Mouse (Mus musculus): Measurements from ENCODE around the gene Fbxo28. TPM values are rescaled to one million over a fixed set of nuclear protein-coding genes. Genes with fewer than 3 reads are reported as not detected.

The Fbxo28 gene
- total RNA-seq, 2 experiments from 2014 or later = 17.3 to 17.5 TPM

DNA sequence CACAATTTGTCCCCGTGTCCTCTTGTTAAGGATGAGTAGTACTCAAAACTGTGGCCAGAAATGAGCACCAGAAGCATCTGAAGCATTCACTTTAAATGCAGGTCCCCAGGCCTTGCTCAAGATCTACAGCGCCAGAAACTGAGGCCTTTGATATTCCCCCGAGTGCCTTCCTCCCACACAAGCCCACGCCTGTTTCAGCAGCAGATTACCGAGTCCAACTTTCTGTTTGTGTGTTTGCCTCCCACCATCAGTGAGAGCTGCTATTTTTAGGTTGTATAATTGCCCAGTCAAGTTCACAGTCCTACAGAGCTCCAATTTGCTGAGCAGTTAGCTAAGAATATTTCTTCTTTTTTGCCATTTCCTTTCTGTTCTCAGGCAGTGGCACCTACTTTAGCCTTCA lies 5.1 kb upstream of the Fbxo28 start:
- no peak for DNase-seq
- intact Hi-C loops (cut with DNase I) = no loop called here

DNA sequence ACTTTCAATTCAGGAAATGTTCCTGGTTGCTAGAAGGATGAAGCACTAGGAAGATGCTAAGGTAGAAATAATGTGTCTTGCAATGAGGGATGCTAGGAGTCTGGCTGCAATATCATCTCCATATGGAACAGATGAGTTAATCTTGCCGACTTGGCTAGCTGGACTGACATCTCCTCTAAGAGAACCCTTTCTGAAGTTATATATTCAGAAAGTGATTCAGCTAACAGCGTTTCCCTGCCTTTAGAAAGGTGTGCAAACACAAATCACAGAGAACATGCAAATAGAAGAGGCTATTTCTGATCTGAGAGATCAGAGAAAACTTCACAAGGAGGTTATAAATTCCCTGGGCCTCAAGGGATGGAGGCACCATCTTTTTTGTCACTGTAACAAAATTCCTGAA lies 4.4 kb upstream of the Fbxo28 start:
- no peak for DNase-seq
- intact Hi-C loops (cut with DNase I) = no loop called here

DNA sequence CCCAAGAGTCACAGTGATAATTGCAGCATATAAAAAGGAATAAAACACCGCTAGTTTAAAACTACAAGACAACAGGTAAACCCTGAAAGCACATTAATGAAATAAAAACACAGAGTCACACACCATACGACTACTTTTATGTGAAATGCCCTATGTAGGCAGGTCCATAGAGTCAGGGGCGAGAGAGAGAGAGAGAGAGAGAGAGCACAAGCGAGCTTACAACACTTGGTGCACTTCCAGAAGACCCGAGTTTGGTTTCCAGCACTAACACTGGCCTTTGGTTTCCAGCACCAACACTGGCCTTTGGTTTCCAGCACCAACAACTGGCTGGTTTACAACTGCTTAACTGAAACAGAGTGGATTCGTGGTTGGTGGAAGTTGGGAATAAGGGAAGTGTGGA lies 564 bp upstream of the Fbxo28 start:
- no peak for DNase-seq
- intact Hi-C loops (cut with DNase I) = no loop called here

DNA sequence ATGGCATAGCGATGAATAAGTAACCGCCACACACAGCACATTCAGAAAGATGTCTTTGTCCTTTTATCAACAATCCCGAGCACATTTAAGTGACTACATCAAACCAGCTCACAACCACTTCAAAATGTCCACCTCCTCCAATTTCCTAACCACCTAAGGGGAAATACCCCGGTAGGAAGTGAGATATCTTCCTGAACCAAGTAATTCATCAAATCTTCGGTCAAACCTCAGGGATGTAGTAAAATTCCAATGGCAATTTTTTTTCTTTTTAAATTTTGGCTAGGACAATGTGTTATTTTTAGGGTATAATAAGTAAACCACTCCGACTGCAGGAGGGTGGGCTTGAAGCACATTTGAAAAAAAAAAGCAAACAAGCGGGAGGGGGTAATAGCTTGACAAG lies 1.1 kb downstream of the Fbxo28 start:
- intact Hi-C loops (cut with DNase I) = no loop called here
- no peak for DNase-seq

DNA sequence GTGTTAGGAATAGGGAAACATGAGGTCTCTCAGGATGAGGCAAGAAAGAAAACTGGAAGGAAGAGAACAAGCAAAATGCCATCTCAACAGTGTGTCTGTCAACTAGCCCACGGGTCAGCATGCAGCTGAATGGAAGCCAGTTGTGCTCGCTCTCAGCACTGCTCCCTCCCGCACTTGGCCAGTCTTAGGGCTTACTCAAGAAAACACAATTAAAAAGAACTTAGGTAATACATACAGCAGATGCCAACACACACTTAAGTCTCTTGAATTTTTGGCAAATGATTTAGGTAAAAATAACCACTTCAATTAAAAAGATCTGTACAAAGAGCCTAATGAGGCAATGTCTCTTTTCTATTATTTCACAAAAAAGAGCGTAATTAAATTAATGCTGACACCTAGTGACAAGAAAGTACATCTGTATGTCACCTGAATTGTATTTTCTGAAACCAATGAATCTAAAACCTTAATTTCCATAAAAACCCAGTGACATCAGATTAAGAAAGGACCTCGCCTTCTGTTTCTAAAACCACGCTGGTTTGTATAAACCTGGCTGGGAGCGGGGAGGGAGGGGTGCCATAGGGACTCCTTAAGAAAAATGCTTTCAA lies 2.4 kb downstream of the Fbxo28 start:
- no peak for DNase-seq
- intact Hi-C loops (cut with DNase I) = no loop called here

DNA sequence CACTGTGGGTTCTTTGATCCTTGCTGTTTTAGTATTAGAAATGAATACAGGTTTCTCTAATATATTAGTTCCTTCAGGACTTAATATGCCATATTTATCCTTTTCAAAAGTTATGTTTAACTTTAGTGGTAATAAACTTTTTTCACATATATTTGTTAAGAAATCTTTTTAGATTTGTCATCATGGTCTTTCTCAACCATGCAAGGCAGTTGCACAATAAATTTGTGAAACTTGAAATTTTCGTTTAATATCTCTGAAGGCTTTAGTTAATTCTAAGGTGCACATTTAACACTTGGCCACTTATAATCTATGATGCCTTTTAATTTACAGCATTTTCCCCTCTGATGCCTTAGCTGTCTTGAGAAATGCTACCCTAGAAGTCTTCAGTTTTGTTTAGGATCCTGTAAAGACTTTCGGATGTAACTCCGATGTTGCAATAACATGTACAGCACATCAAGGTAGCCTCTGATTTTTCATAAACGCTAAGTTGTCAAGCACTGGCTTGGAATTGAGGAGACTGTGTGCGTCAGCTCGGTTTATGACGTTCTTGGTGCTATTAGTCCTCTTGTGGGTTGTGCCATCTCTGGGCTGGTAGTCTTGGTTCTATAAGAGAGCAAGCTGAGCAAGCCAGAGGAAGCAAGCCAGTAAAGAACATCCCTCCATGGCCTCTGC lies 7.5 kb downstream of the Fbxo28 start:
- intact Hi-C loops (cut with DNase I) = no loop called here
- DNase-seq = no peak

DNA sequence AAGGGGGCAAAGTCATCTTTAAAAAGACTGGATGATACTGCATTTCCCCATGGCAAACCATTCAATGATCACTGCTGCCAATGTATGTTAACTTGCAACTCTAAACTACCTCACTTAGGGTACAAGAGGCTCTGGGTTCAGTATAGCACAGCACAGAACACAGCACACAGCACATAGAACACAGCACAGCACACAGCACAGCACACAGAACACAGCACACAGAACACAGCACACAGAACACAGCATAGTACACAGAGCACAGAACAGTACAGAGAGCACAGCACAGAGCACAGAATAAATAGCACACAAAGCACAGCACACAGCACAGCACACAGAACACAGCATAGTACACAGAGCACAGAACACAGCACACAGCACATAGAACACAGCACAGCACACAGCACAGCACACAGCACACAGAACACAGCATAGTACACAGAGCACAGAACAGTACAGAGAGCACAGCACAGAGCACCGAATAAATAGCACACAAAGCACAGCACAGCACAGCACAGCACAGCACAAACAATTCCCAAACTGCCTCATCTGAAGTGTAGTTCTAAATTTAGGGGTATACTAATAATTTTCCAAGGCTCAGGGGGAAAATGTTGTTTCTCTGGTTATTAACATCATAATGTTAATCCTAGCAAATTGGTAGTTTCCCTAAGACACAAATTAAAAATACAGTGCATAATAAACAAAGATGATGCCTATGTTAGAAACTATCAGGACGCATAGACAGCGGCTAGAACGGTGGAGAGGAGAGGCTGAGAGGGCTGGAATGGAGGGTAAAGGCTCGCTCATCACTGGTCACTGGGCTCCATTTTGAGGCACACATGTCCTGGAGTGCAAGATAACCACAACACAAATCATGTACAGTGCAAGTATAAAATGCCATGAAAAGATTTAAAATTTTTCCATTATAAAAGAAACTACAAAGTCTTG lies 9.1 kb downstream of the Fbxo28 start:
- DNase-seq = no peak
- intact Hi-C loops (cut with DNase I) = no loop called here

DNA sequence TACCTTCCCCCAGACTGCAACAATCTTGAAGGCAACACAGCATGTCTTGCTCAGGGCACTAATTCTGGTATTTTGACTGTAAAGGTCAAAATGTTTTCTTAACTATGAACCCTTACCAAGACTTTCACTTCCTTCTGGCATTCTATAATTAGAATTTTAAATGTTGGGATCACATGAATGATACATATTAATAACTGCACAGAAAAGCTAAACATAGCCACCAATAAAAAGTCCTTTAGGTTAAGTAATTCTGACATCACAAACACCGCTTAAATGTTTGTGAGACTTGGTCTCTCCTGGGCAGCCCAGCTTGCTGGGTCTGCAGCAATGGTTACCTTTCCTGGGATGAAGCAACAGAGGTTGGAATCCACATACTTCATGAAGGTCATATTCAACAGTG lies 15.5 kb downstream of the Fbxo28 start:
- DNase-seq = no peak
- intact Hi-C loops (cut with DNase I) = no loop called here

DNA sequence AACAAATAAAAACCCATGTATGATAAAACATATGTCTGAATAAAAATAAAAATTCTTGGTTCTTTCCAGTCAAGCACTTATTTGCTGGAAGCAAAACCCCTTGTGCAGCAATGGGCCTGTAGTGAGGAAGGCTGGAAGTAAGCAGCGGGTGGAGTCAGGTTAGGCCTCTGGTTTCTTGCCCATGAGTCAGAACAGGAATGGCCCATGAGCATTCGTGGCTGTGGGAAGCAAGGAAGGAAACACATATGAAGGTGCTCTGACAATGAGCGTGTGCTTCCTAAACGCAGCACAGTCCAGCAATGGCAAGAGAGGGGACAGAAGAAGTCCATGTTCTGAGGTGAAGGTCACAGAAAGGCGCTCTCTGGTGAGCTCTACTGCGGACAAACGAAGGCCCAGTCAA lies 16.9 kb downstream of the Fbxo28 start:
- intact Hi-C loops (cut with DNase I) = no loop called here
- DNase-seq = no peak

DNA sequence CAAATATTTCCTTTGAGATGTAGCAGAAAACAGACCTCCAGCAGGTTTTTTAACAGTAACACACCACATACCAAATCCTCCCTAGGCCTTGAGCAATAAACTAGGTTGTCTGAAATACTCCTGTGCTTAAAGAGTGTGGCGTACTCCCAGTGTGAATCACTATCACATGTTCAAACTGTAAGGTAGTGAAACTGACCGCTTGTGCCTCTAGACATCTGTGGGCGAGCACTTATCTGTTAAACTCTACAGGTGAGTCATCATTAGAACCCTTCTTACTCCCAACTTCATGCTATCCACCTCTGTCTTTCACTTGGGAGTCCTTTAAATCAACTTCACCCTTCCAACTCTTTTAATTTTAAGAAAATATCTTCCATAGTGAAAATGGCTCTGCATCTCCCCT lies 18.3 kb downstream of the Fbxo28 start:
- intact Hi-C loops (cut with DNase I) = no loop called here
- DNase-seq = no peak

DNA sequence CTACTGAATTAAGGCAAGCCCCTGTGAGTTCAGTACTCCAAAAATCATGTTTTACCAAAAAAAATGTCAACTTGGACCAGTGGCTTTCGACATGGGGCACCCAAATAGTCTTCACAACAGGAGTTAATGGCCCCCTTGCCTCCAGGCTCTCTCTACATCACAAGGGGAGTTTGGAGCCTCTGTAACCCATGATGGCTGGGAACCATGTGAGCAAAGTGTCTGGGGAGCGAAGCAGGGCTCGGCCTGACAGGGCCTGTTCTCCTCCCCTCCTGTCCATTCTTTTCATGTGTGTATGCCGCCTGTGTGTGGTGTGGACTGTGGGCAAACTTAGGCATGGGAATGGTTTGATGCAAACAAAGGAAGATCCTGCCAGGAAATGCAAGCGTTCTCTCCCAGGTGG lies 27.2 kb downstream of the Fbxo28 start:
- intact Hi-C loops (cut with DNase I) = no loop called here
- no peak for DNase-seq

DNA sequence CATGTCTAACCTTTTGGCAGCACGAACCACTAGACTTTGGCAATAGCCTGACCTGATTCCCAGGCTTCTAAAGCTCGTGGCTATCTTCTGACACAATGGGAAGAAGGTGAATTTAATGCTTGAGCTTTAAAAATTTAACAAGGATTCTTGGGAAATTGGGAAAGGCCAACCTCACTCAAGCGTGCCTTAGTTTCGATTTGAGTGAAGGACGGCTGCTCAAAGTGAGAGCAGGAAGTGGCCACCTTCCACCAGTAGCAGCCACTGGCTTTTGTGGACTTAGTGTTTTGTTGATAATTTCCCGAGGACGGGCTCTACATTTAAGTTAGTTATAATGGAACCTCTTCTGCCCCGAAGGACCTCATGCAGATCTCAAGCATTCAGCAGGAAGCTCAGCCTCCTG lies 28.2 kb downstream of the Fbxo28 start:
- intact Hi-C loops (cut with DNase I) = no loop called here
- no peak for DNase-seq

DNA sequence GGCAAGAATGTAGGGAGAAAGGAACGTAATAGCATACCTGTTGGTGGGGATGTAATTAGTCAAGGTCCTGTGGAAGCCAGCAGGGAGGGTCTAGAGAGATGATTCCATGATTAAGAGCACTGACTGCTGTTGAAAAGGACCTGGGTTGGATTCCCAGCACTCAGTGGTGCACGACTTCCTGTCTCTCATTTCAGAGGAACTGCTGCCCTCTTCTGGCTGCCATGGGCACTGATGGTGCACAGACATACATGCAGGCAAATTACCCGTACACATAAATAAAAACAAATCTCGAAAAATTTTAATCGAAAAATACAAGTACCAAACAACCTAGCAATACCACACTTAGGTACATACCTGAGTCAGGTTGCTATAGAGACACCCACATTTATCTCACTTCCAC lies 30.1 kb downstream of the Fbxo28 start:
- DNase-seq = no peak
- intact Hi-C loops (cut with DNase I) = no loop called here

DNA sequence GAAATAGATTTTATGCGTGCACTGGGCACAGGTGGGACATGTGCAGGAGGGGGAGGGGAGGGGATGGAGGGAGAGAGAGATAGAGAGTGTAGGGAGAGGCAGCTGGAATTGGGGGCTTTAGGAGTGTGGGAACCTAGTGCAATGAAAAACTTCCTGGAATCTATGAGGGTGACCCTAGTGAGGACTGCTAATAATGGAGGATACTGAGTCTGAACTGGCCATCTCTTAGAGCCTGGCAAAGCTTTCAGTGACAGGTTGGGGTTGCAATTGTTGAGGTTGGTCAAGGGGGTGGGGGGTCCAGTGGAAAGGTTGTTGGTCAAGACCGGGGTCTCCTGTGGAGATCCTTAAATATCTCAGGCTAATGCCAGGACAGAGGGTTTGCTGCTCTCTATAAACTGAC lies 31.1 kb downstream of the Fbxo28 start:
- no peak for DNase-seq
- intact Hi-C loops (cut with DNase I) = no loop called here

DNA sequence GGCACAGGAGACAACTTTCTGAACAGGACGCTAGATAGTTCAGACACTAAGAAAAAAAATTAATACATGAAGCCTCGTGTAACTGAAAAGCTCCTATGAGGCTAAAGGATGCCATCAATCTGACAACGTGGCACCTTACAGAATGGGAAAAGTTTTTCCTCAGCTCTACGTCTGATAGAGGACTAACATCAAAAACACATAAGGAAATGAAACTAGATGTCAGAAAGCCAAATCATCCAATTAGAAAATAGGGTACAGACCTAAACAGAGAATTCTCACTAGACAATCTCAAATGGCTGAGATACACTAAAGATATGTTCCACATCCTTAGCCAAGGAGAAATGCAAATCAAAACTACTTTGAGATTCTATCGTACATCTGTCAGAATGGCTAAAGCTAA lies 32.0 kb downstream of the Fbxo28 start:
- intact Hi-C loops (cut with DNase I) = no loop called here

DNA sequence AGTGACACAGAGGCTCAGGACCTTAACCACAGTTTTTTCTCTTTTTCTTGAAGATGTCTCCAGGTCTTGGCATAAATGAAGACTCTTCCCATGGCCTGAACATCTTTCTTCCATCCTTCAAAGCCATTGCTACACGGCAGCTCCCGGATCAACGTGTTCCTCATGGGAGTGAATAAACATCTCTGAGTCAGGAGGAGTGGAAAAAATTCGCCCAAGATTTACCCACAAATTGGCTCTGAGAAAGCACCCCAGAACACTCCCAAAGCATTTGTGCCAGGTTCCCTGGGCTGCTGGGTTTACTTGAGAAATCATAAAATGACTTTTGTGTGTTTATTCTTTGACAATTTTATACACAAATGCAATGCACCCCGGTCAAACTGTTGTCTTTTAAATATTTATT lies 38.5 kb downstream of the Fbxo28 start:
- intact Hi-C loops (cut with DNase I) = no loop called here
- no peak for DNase-seq

More for the DNA sequence above, 32.0 kb downstream of the Fbxo28 start:
- DNase-seq = no peak

DNA sequence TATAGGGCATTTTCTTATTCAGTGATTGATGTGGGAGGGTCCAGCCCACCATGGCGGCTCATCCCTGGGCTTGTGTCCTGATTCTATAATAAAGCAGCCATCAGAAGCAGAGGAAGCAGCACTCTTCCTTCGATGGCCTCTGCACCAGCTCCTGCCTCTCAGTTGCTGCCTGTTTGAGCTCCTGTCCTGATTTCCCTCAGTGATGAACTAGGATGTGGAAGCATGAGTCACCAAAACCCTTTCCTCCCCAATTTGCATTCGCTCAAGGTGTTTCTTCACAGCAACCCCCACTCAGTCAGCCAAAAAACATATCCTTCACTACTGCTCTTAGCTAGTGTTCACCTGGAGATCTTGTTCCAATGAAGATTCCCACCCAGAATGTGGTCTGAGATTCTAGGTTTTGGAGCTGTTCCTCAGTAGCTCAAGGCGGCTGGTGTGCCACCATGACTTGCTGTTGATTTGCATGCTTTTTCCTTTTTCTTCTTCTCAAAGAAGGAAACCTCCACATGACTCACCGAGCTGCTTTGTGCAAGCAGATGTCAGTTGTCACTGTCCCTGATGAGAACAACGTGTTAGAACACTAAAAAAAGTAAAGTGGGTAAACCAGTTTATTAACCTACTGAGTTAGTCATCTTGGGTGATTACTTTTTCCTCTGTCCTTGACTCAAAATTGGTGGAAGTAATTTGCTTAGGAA lies 39.1 kb downstream of the Fbxo28 start:
- no peak for DNase-seq
- intact Hi-C loops (cut with DNase I) = no loop called here

DNA sequence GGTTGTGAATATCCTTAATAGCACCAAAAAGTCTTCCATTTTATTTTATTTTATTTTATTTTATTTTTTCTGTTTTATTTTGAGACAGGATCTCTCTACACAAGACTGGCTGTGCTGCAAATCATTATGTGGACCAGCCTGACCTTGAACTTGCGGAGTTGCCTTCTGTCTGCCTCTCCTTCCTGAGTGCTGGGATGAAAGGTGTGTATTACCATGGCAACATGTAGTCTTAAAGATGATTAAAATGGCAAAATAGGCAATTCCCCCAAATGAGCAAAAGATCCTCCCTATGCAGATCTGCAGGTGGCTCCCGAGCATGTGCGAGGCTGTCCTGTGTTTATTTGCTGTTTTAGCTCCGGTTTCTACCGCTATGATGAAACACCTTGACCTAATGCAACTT lies 43.6 kb downstream of the Fbxo28 start:
- DNase-seq = no peak
- intact Hi-C loops (cut with DNase I) = no loop called here

DNA sequence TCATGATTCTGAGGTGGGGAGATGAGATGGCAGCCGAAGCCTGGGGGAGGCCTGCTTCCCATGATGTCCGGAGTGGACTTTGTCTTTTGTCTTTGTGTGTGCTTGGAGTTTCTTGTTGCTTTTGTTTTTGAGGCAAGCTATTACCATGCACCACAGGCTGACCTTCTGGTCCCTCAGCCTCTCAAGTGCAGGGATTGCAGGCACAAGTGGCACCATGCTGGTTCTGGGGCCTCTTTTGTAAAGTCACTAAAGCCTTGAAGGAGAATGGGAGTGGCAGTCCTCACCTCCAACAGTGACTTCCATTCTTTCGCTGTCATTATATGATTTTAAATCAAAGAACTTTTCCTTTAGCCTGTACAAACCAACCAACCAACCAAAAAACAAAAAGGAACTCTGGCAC lies 44.2 kb downstream of the Fbxo28 start:
- intact Hi-C loops (cut with DNase I) = no loop called here
- DNase-seq = no peak

DNA sequence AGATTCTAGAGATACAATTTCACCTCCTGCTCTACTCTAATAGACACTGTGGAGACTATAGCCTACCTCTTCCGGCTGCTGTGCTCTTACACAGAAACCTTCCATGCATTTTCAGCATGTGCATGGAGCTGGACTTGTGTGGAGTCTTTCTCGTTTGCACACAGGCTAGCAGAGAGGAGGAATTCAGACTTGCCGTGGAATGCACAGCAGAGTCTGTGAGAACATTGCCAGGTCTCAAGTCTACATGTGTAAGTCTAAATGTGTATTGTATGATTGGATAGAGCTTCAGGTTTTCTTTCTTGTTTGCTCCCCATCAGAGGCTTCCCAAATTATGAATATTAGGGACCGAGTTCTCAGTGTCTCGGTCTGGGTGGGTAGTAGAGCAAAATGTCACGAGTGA lies 44.6 kb downstream of the Fbxo28 start:
- intact Hi-C loops (cut with DNase I) = no loop called here
- DNase-seq = no peak

DNA sequence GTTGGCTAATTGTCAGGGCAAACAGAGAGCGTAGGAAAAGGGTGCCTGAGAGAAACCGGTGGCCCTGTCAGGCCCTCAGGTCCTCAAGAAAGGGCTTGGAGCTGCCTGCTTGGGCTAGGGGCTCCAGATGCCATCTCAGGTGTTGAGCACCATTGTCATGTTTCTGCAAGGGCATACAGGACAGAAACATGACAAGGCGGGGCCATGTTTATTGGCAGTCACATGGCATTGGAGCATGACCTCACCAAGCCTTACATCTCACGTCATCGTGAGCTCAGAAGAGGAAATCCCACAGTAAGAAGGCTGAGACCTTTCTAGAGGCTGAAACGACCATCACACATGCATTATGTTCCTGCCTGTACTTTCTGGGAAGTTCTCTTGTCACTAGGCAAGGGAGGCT lies 45.3 kb downstream of the Fbxo28 start:
- DNase-seq = no peak
- intact Hi-C loops (cut with DNase I) = no loop called here
